Mouse (Mus musculus) megakaryocyte, embryonic 14.5 days (primary cell): ENCODE measurements around the gene Nlrc3.

Experiments used
- FLI1 ChIP-seq: IDR thresholded peaks from 2 replicates; pipeline ENCODE4 v1.6.1; 2012; ENCODE audit warnings: low read length, inconsistent platforms, mixed read lengths
- GATA1 ChIP-seq: IDR thresholded peaks from 3 replicates; pipeline ENCODE4 v1.6.1; 2012; ENCODE audit warnings: mixed read lengths, low read length, inconsistent platforms, borderline replicate concordance

- TF ChIP-seq GATA1 = no peak
- no peak for TF ChIP-seq FLI1
Measured at GRCm38 (mm10) chr16:3956369-3956768, 20.1 kb downstream of the Nlrc3 start.
